Mouse (Mus musculus): Measurements from ENCODE around the gene Crocc. TPM values are rescaled to one million over a fixed set of nuclear protein-coding genes. Genes with fewer than 3 reads are reported as not detected.

The Crocc gene
- polyA plus RNA-seq, 1 experiment from 2014 or later: 5.3 TPM

- H3K9me3 ChIP-seq (replicated peaks; ENCODE audit: control insufficient read depth, low read length, poor library complexity, severe bottlenecking): no peaks in the 10 kb centered on the region
- no peak for ATAC-seq
- H3K36me3 ChIP-seq (ENCODE audit: control insufficient read depth, insufficient read depth, low read length): peaks cover 42% of the 10 kb centered on the region
- no peak overlapping the region for H3K4me2 ChIP-seq (ENCODE audit: low read length)
- H3K9ac ChIP-seq (ENCODE audit: low read depth, low read length): no peak overlapping the region
- no peaks in the 10 kb centered on the region for H3K27me3 ChIP-seq (ENCODE audit: control insufficient read depth, insufficient read depth, low read depth, low read length)
- no peak overlapping the region for H3K4me3 ChIP-seq (ENCODE audit: low read depth, low read length)
- no peaks in the 10 kb centered on the region for H3K4me1 ChIP-seq (ENCODE audit: control insufficient read depth, insufficient read depth, low read length)
- 93% methylated on average over 14 of the region's 14 CpGs for WGBS
- H3K27ac ChIP-seq (ENCODE audit: low read length): no peak overlapping the region
Observed at GRCm38 (mm10) chr4:140977886-140978692, 82.3 kb downstream of the Crocc start.

- Histone ChIP-seq H3K4me1 (ENCODE audit: control insufficient read depth, insufficient read depth, low read length) (no peaks in the 10 kb centered on the region), H3K4me3 (ENCODE audit: low read depth, low read length) (no peak overlapping the region), H3K27ac (ENCODE audit: low read length) (no peak overlapping the region), H3K9ac (ENCODE audit: low read depth, low read length) (no peak overlapping the region), H3K27me3 (ENCODE audit: control insufficient read depth, insufficient read depth, low read depth, low read length) (no peaks in the 10 kb centered on the region), H3K9me3 (replicated peaks; ENCODE audit: control insufficient read depth, low read length, poor library complexity, severe bottlenecking) (no peaks in the 10 kb centered on the region), H3K36me3 (ENCODE audit: control insufficient read depth, insufficient read depth, low read length) (peaks cover 46% of the 10 kb centered on the region), H3K4me2 (ENCODE audit: low read length) (no peak overlapping the region)
- 87% methylated on average over 10 of the region's 10 CpGs for WGBS
- no peak for ATAC-seq
Observed at GRCm38 (mm10) chr4:140977278-140977677, 83.1 kb downstream of the Crocc start.

GRCm38 (mm10) chr4:140975356-140975755 is 85.0 kb downstream of the Crocc start:
- peaks cover 64% of the 10 kb centered on the region for H3K36me3 ChIP-seq (ENCODE audit: control insufficient read depth, insufficient read depth, low read length)
- H3K9me3 ChIP-seq (replicated peaks; ENCODE audit: control insufficient read depth, low read length, poor library complexity, severe bottlenecking): no peaks in the 10 kb centered on the region
- WGBS: 94% methylated on average over 7 of the region's 7 CpGs
- no peak overlapping the region for H3K9ac ChIP-seq (ENCODE audit: low read depth, low read length)
- no peak overlapping the region for H3K4me2 ChIP-seq (ENCODE audit: low read length)
- H3K27ac ChIP-seq (ENCODE audit: low read length): no peak overlapping the region
- no peak for ATAC-seq
- H3K4me1 ChIP-seq (ENCODE audit: control insufficient read depth, insufficient read depth, low read length): no peaks in the 10 kb centered on the region
- H3K4me3 ChIP-seq (ENCODE audit: low read depth, low read length): no peak overlapping the region
- no peaks in the 10 kb centered on the region for H3K27me3 ChIP-seq (ENCODE audit: control insufficient read depth, insufficient read depth, low read depth, low read length)

- Histone ChIP-seq H3K4me3 (ENCODE audit: low read depth, low read length) (no peak overlapping the region), H3K36me3 (ENCODE audit: control insufficient read depth, insufficient read depth, low read length) (peaks cover 69% of the 10 kb centered on the region), H3K27me3 (ENCODE audit: control insufficient read depth, insufficient read depth, low read depth, low read length) (no peaks in the 10 kb centered on the region), H3K9ac (ENCODE audit: low read depth, low read length) (no peak overlapping the region), H3K9me3 (replicated peaks; ENCODE audit: control insufficient read depth, low read length, poor library complexity, severe bottlenecking) (no peaks in the 10 kb centered on the region), H3K4me1 (ENCODE audit: control insufficient read depth, insufficient read depth, low read length) (no peaks in the 10 kb centered on the region), H3K4me2 (ENCODE audit: low read length) (no peak overlapping the region), H3K27ac (ENCODE audit: low read length) (no peak overlapping the region)
- no peak for ATAC-seq
- WGBS: 95% methylated on average over 6 of the region's 6 CpGs
Observed at GRCm38 (mm10) chr4:140974408-140974807, 85.9 kb downstream of the Crocc start.

- Histone ChIP-seq H3K27me3 (ENCODE audit: control insufficient read depth, insufficient read depth, low read depth, low read length) (no peaks in the 10 kb centered on the region), H3K4me1 (ENCODE audit: control insufficient read depth, insufficient read depth, low read length) (no peaks in the 10 kb centered on the region), H3K36me3 (ENCODE audit: control insufficient read depth, insufficient read depth, low read length) (peaks cover 50% of the 10 kb centered on the region), H3K4me3 (ENCODE audit: low read depth, low read length) (no peak overlapping the region), H3K9ac (ENCODE audit: low read depth, low read length) (no peak overlapping the region), H3K27ac (ENCODE audit: low read length) (no peak overlapping the region), H3K9me3 (replicated peaks; ENCODE audit: control insufficient read depth, low read length, poor library complexity, severe bottlenecking) (no peaks in the 10 kb centered on the region), H3K4me2 (ENCODE audit: low read length) (no peak overlapping the region)
- no peak for ATAC-seq
- WGBS: 83% methylated on average over 13 of the region's 13 CpGs
Observed at GRCm38 (mm10) chr4:140971691-140972090, 88.7 kb downstream of the Crocc start.

- Histone ChIP-seq H3K27ac (ENCODE audit: low read length) (no peak overlapping the region), H3K9ac (ENCODE audit: low read depth, low read length) (no peak overlapping the region), H3K4me2 (ENCODE audit: low read length) (no peak overlapping the region), H3K4me3 (ENCODE audit: low read depth, low read length) (no peak overlapping the region), H3K27me3 (ENCODE audit: control insufficient read depth, insufficient read depth, low read depth, low read length) (no peaks in the 10 kb centered on the region), H3K9me3 (replicated peaks; ENCODE audit: control insufficient read depth, low read length, poor library complexity, severe bottlenecking) (no peaks in the 10 kb centered on the region), H3K36me3 (ENCODE audit: control insufficient read depth, insufficient read depth, low read length) (peaks cover 25% of the 10 kb centered on the region), H3K4me1 (ENCODE audit: control insufficient read depth, insufficient read depth, low read length) (peaks cover 8% of the 10 kb centered on the region)
- no peak for ATAC-seq
- WGBS: 84% methylated on average over 11 of the region's 11 CpGs
Observed at GRCm38 (mm10) chr4:140967386-140968159, 92.8 kb downstream of the Crocc start.

Other genes with a start within 250 kb of the Crocc start
- not detected in 2 replicates for gene Padi3, start 249.9 kb downstream of the Crocc start, polyA plus RNA-seq (2015; fragmentation: Nextera tagmentation; extraction: Ambion mirVana)
- gene Padi1, start 214.8 kb downstream of the Crocc start, polyA plus RNA-seq (2015; fragmentation: Nextera tagmentation; extraction: Ambion mirVana): 0.07 and 0.09 TPM in 2 replicates
- 2.4 and 2.8 TPM in 2 replicates for gene Padi2, start 154.2 kb downstream of the Crocc start, polyA plus RNA-seq (2015; fragmentation: Nextera tagmentation; extraction: Ambion mirVana)
- gene Sdhb, start 99.3 kb downstream of the Crocc start, polyA plus RNA-seq (2015; fragmentation: Nextera tagmentation; extraction: Ambion mirVana): 446 and 455 TPM in 2 replicates
- gene Atp13a2, start 73.7 kb downstream of the Crocc start, polyA plus RNA-seq (2015; fragmentation: Nextera tagmentation; extraction: Ambion mirVana): 174 and 190 TPM in 2 replicates
- 121 and 141 TPM in 2 replicates for gene Mfap2, start 50.1 kb downstream of the Crocc start, polyA plus RNA-seq (2015; fragmentation: Nextera tagmentation; extraction: Ambion mirVana)
- gene Necap2, start 17.8 kb upstream of the Crocc start, polyA plus RNA-seq (2015; fragmentation: Nextera tagmentation; extraction: Ambion mirVana): 52.5 and 55.9 TPM in 2 replicates
- 0.39 TPM in 1 of 2 replicates, not detected in the other for gene Spata21, start 27.8 kb upstream of the Crocc start, polyA plus RNA-seq (2015; fragmentation: Nextera tagmentation; extraction: Ambion mirVana)
- gene Szrd1, start 79.2 kb upstream of the Crocc start, polyA plus RNA-seq (2015; fragmentation: Nextera tagmentation; extraction: Ambion mirVana): 24.5 and 25.1 TPM in 2 replicates
- gene Fbxo42, start 87.4 kb upstream of the Crocc start, polyA plus RNA-seq (2015; fragmentation: Nextera tagmentation; extraction: Ambion mirVana): 25.5 TPM in 2 replicates
- 7.9 and 10.5 TPM in 2 replicates for gene Rsg1, start 153.4 kb upstream of the Crocc start, polyA plus RNA-seq (2015; fragmentation: Nextera tagmentation; extraction: Ambion mirVana)
- 1.1 and 1.3 TPM in 2 replicates for gene Arhgef19, start 178.9 kb upstream of the Crocc start, polyA plus RNA-seq (2015; fragmentation: Nextera tagmentation; extraction: Ambion mirVana)
- gene Epha2, start 240.7 kb upstream of the Crocc start, polyA plus RNA-seq (2015; fragmentation: Nextera tagmentation; extraction: Ambion mirVana): 0.94 and 1.0 TPM in 2 replicates